Mouse (Mus musculus) heart, adult 18-20 months (tissue): ENCODE measurements around the gene Cutc. TPM values are rescaled to one million over a fixed set of nuclear protein-coding genes. Genes with fewer than 3 reads are reported as not detected.
A peak's percentile ranks its signal among the peaks of the same experiment; 100 is the strongest.

Experiments
- DNase-seq, 2 experiments: peaks; one replicate each; pipeline ENCODE4 v3.0.0; 2021 to 2022; ENCODE audit warnings: mixed read lengths in 1 of 2
- total RNA-seq, 2 experiments: library from RNA; stranded (reverse); gene quantifications; 2 replicates each; pipeline ENCODE4 v1.2.3; 2021

The Cutc gene
- total RNA-seq, 2 experiments from 2014 or later = 14.3 to 15.3 TPM

DNA sequence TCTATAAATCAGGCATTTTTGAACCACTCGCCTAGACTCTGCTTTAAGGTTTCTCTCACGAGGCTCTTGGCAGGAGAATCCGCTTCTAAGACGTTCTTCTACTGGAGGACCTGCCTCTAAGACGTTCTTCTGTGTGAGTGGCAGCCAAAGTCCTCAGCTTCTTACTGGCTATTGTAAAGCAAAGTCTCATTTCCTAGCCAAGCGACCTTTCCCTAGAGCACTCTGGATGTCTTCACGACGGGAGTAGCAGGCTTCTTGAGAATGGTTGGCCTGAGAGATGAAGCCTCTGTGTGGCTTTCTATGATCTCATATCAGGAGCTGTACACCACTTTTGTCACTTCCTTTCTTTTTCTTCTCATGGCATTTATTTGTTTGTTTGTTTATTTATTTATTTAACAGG is 42.7 kb downstream of the Cutc start:
- no peak for DNase-seq

DNA sequence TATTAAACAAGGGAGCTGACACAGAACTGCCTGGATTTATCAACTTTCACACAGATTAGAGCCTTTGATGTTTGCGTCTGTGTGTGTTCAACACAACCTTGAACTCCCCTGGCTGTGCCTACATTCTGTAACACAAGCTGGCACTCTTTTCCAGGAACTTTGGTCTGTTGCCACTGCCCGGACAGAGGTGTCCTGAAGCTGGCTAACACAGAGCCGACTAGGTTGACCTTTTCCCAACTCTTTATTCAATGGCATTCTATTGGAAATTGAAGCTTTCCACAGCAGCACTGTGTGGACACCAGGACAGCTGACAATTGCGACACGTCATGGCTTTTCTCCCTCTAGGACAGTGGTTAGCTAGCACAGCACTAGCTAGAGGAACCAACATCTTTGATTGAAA is 44.4 kb downstream of the Cutc start:
- DNase-seq = peak; percentile 25 to 33

DNA sequence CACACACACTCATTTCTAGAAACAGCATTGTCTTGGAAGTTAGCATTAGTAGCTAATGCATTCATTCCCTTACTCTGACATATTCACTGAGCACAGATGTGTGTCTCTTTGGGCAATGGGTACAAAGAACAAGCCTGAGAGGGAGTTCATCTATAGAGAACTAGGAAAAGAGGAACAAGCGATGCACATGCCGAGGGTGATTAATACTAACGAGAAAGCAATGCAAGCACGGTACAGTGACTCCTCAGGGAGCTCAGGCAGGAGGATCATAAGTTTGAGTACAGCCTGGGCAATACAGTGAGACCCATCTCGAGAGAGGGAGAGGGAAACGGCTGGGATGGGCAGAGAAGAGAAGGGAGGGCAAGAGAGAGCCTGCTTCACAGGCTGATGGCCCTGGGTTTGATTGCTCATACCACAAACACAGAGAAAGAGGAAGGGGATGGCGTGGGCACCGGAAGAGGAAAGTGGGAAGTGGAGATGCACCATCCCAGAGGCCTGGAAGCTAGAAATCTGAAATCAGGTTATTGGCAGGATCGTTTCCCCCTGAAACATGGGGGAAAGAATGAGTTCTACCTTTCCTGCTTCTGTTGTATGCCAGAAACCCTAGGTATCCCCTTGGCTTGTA is 48.7 kb downstream of the Cutc start:
- DNase-seq = peak in 1 of 2 experiments; percentile 9

DNA sequence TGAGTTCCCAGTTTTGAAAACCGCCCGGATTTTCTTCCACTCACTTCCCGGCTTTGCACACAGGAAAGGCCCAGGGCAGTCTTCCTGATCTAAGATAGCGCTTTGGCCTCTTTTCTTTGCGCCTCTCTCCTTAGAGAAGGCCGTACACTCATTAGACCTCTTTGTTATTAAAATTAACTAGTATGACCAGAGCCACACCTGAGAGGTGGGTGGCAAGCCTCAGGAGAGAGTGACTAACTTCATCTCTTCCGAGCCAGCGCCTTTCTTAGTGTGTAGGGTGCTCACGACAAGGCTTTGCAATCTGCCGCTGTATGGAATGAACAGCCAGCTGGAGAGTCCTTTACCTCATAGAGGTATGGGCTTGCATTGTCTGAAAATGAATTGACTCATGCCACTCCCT is 51.1 kb downstream of the Cutc start:
- DNase-seq = no peak

DNA sequence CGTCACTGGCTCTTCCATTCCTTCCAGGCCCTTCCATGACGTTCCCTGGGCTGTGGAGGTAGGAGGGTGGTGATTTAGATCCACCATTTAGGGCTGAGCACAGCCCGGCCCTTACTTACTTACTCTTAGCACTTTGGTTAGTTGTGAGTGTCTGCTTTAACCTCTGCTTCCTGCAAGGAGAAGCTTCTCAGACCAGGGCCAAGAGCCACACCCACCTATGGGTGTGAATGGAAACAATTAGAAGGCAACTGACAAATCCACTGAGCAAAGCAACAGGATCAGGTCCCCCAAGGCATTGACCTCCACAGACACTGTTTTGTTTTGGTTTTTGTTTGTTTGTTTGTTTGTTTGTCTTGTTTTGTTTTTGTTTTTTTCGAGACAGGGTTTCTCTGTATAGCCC is 56.5 kb downstream of the Cutc start:
- no peak for DNase-seq

DNA sequence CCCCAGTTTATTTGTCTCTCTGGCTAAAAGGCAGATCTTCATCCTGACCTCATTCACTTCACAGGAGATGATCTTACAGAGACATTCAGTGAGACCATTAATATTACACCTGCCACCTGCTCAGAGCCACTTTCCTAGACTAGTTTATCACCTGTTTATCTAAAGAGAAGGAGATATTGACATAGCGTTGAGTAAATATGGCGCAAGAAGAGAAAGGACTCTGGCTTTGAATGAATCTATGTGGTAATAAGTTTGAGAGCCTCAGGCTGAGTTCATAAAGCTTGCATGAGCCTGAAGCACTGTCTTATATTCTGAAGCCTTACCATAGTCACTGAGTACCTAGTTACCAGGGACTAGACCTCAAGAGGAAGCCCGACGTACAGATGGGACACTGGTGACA is 58.6 kb downstream of the Cutc start:
- DNase-seq = no peak

DNA sequence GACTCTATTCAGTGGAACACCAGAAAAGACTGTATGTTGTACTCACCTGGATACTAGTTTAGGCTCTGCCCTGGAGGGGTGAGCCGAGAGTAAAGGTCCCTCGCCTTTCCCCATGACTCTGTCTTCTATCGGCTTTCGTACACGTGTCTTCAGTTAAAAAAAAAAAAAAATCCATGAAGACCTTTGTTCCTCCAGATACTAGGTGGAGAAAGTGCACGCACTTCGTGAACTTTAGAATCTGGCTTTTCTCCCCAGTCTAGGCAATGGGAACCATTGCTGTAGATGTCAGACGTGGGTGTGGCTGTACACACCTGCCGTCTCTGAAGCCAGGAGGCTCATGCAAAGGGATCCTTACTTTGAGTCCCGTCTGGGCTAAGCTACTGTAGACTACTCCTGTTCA is 60.5 kb downstream of the Cutc start:
- DNase-seq = no peak

DNA sequence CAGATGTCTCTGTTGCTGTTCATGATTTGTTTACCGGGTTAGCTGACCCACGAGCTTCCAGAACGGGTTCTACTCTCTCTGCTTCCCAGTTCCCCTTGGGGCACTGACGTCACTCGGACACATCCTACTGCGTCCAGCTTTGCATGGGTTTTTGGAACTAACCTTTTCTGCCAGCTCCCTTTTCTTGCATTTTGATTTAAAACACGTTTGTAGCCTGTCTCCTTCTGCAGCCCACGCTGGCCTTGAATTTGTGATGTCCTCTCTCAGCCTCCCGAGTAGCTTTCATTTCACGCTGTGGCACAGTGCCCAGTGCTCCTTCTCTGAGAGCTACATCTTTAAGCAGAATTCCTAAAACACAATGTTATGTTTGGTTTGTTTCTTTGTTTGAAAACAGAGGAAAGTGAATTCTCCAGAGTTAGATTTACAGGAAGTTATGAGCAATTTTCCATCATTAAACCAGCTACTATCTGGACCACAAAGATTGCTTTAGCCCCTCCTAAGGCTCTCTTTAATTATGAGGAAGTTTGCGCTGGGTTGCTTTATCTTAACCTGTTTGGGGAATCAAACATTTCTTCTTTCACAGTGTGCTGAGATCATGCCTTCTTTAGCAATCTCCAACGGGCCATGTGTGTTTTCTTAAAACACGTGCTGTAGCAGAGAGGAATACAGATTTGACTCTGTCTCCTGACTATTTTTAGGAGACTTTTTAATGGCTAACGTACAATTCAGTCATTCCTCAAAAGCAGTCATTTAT is 63.0 kb downstream of the Cutc start:
- DNase-seq = peak; percentile 9 to 17

Other genes with a start within 250 kb of the Cutc start
- gene Got1, start 228.4 kb upstream of the Cutc start, total RNA-seq = 1,000 to 10,000 TPM; 1,066 to 1,082 TPM
- not detected for gene Nkx2-3, start 140.7 kb upstream of the Cutc start, total RNA-seq
- 10 to 100 TPM; 27.1 to 28.0 TPM for gene Slc25a28, start 78.1 kb upstream of the Cutc start, total RNA-seq
- gene Entpd7, start 63.3 kb upstream of the Cutc start, total RNA-seq = 1 to 10 TPM; 2.1 to 2.4 TPM
- 10 to 100 TPM; 23.5 to 26.0 TPM for gene Cox15, start within 50 bp of the Cutc start, total RNA-seq
- not detected for gene Abcc2, start 29.2 kb downstream of the Cutc start, total RNA-seq
- gene Dnmbp, start 187.2 kb downstream of the Cutc start, total RNA-seq = 1 to 10 TPM; 9.0 to 10.0 TPM
- not detected for gene Cpn1, start 233.6 kb downstream of the Cutc start, total RNA-seq